Mouse (Mus musculus): ENCODE results near the gene Fto. TPM values are rescaled to one million over a fixed set of nuclear protein-coding genes. Genes with fewer than 3 reads are reported as not detected.

Gene Fto
- polyA plus RNA-seq, 1 experiment from 2014 or later: 56.1 TPM

GRCm38 (mm10) chr8:91436036-91436435, 122.7 kb downstream of the Fto start:
- H3K27me3 ChIP-seq: no peaks in the 10 kb centered on the region

GRCm38 (mm10) chr8:91443911-91444310, 130.6 kb downstream of the Fto start:
- Histone ChIP-seq H3K9me3 (replicated peaks) (no peaks in the 10 kb centered on the region), H3K36me3 (no peaks in the 10 kb centered on the region), H3K27ac (no peak overlapping the region), H3K27me3 (no peaks in the 10 kb centered on the region), H3K4me3 (no peak overlapping the region), H3K9ac (no peak overlapping the region), H3K4me1 (replicated peaks) (no peaks in the 10 kb centered on the region), H3K4me2 (no peak overlapping the region)
- ATAC-seq (replicated peaks; ENCODE audit: insufficient number of reproducible peaks, insufficient read depth, low FRiP score, low read depth): no peak
- 79% methylated on average over 4 of the region's 4 CpGs for WGBS

More at GRCm38 (mm10) chr8:91436036-91436435, 122.7 kb downstream of the Fto start:
- Histone ChIP-seq H3K4me1 (replicated peaks) (no peaks in the 10 kb centered on the region), H3K27ac (no peak overlapping the region), H3K4me2 (no peak overlapping the region), H3K9ac (no peak overlapping the region), H3K4me3 (no peak overlapping the region), H3K9me3 (replicated peaks) (no peaks in the 10 kb centered on the region), H3K36me3 (no peaks in the 10 kb centered on the region)
- WGBS: 96% methylated on average over 15 of the region's 15 CpGs
- ATAC-seq (replicated peaks; ENCODE audit: insufficient number of reproducible peaks, insufficient read depth, low FRiP score, low read depth): no peak

GRCm38 (mm10) chr8:91444636-91445410, 131.5 kb downstream of the Fto start:
- no peak overlapping the region for H3K4me2 ChIP-seq
- 74% methylated on average over 11 of the region's 11 CpGs for WGBS
- H3K4me3 ChIP-seq: no peak overlapping the region
- H3K4me1 ChIP-seq (replicated peaks): no peaks in the 10 kb centered on the region
- H3K9me3 ChIP-seq (replicated peaks): no peaks in the 10 kb centered on the region
- H3K36me3 ChIP-seq: no peaks in the 10 kb centered on the region
- no peaks in the 10 kb centered on the region for H3K27me3 ChIP-seq
- H3K27ac ChIP-seq: no peak overlapping the region
- ATAC-seq (replicated peaks; ENCODE audit: insufficient number of reproducible peaks, insufficient read depth, low FRiP score, low read depth): no peak
- H3K9ac ChIP-seq: no peak overlapping the region

GRCm38 (mm10) chr8:91445516-91445915, 132.2 kb downstream of the Fto start:
- Histone ChIP-seq H3K4me3 (no peak overlapping the region), H3K36me3 (no peaks in the 10 kb centered on the region), H3K27ac (no peak overlapping the region), H3K4me2 (no peak overlapping the region), H3K9ac (no peak overlapping the region), H3K4me1 (replicated peaks) (no peaks in the 10 kb centered on the region), H3K9me3 (replicated peaks) (no peaks in the 10 kb centered on the region), H3K27me3 (no peaks in the 10 kb centered on the region)
- WGBS: 79% methylated on average over 10 of the region's 10 CpGs
- no peak for ATAC-seq (replicated peaks; ENCODE audit: insufficient number of reproducible peaks, insufficient read depth, low FRiP score, low read depth)

DNA sequence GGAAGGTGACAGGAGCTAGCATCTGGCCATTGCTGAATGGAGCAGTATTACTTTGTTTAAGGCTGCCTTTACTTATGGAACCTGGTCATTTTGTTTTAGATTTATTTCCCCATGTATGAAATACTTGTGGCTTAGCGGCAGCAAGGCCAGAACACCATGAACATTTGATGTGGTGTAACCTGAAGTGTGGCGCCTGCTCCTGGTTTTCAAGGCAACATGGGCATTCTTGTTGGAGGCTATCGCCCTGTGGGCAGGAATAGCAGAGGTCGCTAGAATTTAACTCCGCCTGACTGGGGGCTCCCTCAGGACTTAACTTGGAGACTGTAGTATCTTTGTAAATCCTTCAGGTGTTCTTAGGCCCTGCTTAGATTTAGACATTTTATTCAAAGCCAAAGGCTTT, 132.7 kb downstream of the Fto start:
- 88% methylated on average over 5 of the region's 5 CpGs for WGBS
- no peaks in the 10 kb centered on the region for H3K36me3 ChIP-seq
- no peak for ATAC-seq (replicated peaks; ENCODE audit: insufficient number of reproducible peaks, insufficient read depth, low FRiP score, low read depth)
- no peak overlapping the region for H3K4me2 ChIP-seq
- H3K9ac ChIP-seq: no peak overlapping the region
- H3K4me3 ChIP-seq: no peak overlapping the region
- H3K4me1 ChIP-seq (replicated peaks): no peaks in the 10 kb centered on the region
- H3K9me3 ChIP-seq (replicated peaks): no peaks in the 10 kb centered on the region
- H3K27me3 ChIP-seq: no peaks in the 10 kb centered on the region
- no peak overlapping the region for H3K27ac ChIP-seq

- H3K27ac ChIP-seq: no peak overlapping the region
- H3K9ac ChIP-seq: no peak overlapping the region
- no peaks in the 10 kb centered on the region for H3K9me3 ChIP-seq (replicated peaks)
- H3K4me3 ChIP-seq: no peak overlapping the region
- no peak overlapping the region for H3K4me2 ChIP-seq
- ATAC-seq (replicated peaks; ENCODE audit: insufficient number of reproducible peaks, insufficient read depth, low FRiP score, low read depth): no peak
- H3K27me3 ChIP-seq: no peaks in the 10 kb centered on the region
- H3K4me1 ChIP-seq (replicated peaks): no peaks in the 10 kb centered on the region
- 89% methylated on average over 7 of the region's 7 CpGs for WGBS
- no peaks in the 10 kb centered on the region for H3K36me3 ChIP-seq
These were observed 135.5 kb downstream of the Fto start for GRCm38 (mm10) chr8:91448667-91449329.

GRCm38 (mm10) chr8:91454926-91455325, 141.6 kb downstream of the Fto start:
- Histone ChIP-seq H3K27ac (no peak overlapping the region), H3K27me3 (no peaks in the 10 kb centered on the region), H3K36me3 (no peaks in the 10 kb centered on the region), H3K9me3 (replicated peaks) (no peaks in the 10 kb centered on the region), H3K4me3 (no peak overlapping the region), H3K9ac (no peak overlapping the region), H3K4me1 (replicated peaks) (no peaks in the 10 kb centered on the region), H3K4me2 (no peak overlapping the region)
- no peak for ATAC-seq (replicated peaks; ENCODE audit: insufficient number of reproducible peaks, insufficient read depth, low FRiP score, low read depth)
- WGBS: 92% methylated on average over 2 of the region's 2 CpGs

GRCm38 (mm10) chr8:91455591-91455990, 142.3 kb downstream of the Fto start:
- no peak for ATAC-seq (replicated peaks; ENCODE audit: insufficient number of reproducible peaks, insufficient read depth, low FRiP score, low read depth)
- Histone ChIP-seq H3K36me3 (no peaks in the 10 kb centered on the region), H3K4me2 (no peak overlapping the region), H3K9me3 (replicated peaks) (no peaks in the 10 kb centered on the region), H3K4me1 (replicated peaks) (no peaks in the 10 kb centered on the region), H3K9ac (no peak overlapping the region), H3K27me3 (no peaks in the 10 kb centered on the region), H3K4me3 (no peak overlapping the region), H3K27ac (no peak overlapping the region)
- WGBS: 88% methylated on average over 5 of the region's 5 CpGs

- H3K36me3 ChIP-seq: no peaks in the 10 kb centered on the region
- H3K4me1 ChIP-seq (replicated peaks): peaks cover 4% of the 10 kb centered on the region; the same call in 1 of the 2 replicates
- H3K4me3 ChIP-seq: no peak overlapping the region
- H3K27ac ChIP-seq: no peak overlapping the region
- H3K9me3 ChIP-seq (replicated peaks): no peaks in the 10 kb centered on the region
- H3K4me2 ChIP-seq: no peak overlapping the region
- no peak for ATAC-seq (replicated peaks; ENCODE audit: insufficient number of reproducible peaks, insufficient read depth, low FRiP score, low read depth)
- H3K9ac ChIP-seq: no peak overlapping the region
- 67% methylated on average over 1 of the region's 1 CpGs for WGBS
- H3K27me3 ChIP-seq: no peaks in the 10 kb centered on the region
These were observed 144.7 kb downstream of the Fto start for GRCm38 (mm10) chr8:91458016-91458415.

GRCm38 (mm10) chr8:91460965-91461364, 147.6 kb downstream of the Fto start:
- Histone ChIP-seq H3K4me1 (replicated peaks) (peaks cover 4% of the 10 kb centered on the region; the same call in 1 of the 2 replicates), H3K4me2 (no peak overlapping the region), H3K4me3 (no peak overlapping the region), H3K9ac (no peak overlapping the region), H3K9me3 (replicated peaks) (no peaks in the 10 kb centered on the region), H3K27me3 (no peaks in the 10 kb centered on the region), H3K27ac (no peak overlapping the region), H3K36me3 (no peaks in the 10 kb centered on the region)
- 41% methylated on average over 6 of the region's 6 CpGs for WGBS
- ATAC-seq (replicated peaks; ENCODE audit: insufficient number of reproducible peaks, insufficient read depth, low FRiP score, low read depth): no peak

DNA sequence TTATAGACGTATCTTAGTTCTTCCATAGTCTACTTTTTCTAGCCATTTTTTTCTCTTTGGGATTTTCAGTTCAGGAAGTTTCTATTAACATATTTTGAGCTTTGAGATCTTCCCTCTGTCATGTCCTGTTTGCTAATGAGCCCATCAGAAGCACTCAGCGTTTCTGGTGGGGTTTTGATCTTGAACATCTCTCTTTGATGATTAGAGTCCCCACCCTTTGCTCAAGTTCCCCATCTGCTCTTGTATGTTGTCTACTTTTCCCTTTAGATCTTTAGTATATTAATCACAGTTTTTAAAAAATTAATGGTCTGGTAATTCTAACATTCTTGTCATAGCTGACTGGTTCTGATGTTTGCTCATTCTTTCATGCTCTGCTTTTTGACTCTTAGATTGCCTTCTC, 150.4 kb downstream of the Fto start:
- no peak overlapping the region for H3K4me2 ChIP-seq
- no peak for ATAC-seq (replicated peaks; ENCODE audit: insufficient number of reproducible peaks, insufficient read depth, low FRiP score, low read depth)

DNA sequence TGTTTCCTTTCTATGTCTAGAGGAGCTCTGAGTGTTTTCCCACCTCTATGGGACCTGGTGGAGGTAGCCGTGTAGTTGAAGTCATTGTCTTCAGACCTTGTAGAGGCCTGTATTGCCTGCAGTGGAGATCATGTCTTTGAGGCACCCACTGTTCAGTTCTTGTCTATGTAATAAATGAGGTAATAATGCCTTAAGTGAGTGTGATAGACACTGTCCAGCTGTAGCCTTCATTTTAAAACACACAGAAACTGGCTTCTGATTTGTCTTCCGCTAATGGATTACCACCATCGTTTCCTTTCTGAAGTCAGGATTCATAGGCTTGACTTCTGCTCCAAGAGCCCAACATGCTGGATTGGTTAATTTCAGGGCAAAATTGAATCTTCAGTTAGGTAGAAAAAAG, 154.1 kb downstream of the Fto start:
- Histone ChIP-seq H3K27ac (no peak overlapping the region), H3K4me1 (replicated peaks) (no peaks in the 10 kb centered on the region), H3K9ac (no peak overlapping the region), H3K27me3 (no peaks in the 10 kb centered on the region), H3K4me3 (no peak overlapping the region), H3K9me3 (replicated peaks) (no peaks in the 10 kb centered on the region), H3K36me3 (no peaks in the 10 kb centered on the region), H3K4me2 (no peak overlapping the region)
- 79% methylated on average over 3 of the region's 3 CpGs for WGBS
- no peak for ATAC-seq (replicated peaks; ENCODE audit: insufficient number of reproducible peaks, insufficient read depth, low FRiP score, low read depth)

More for the DNA sequence above, 150.4 kb downstream of the Fto start:
- H3K36me3 ChIP-seq: no peaks in the 10 kb centered on the region
- H3K9ac ChIP-seq: no peak overlapping the region
- no peak overlapping the region for H3K27ac ChIP-seq
- H3K27me3 ChIP-seq: no peaks in the 10 kb centered on the region
- no peak overlapping the region for H3K4me3 ChIP-seq
- no peaks in the 10 kb centered on the region for H3K9me3 ChIP-seq (replicated peaks)
- peaks cover 4% of the 10 kb centered on the region; the same call in 1 of the 2 replicates for H3K4me1 ChIP-seq (replicated peaks)
- 78% methylated on average over 2 of the region's 2 CpGs for WGBS

Measured in heart, embryonic 15.5 days (tissue).